Mouse (Mus musculus) lung, postnatal 0 days (tissue): ENCODE measurements around the gene Ankrd24.

ENCODE experiments used
- CTCF ChIP-seq: IDR thresholded peaks from 2 replicates; pipeline ENCODE4 v1.5.1; 2016; ENCODE audit warnings: antibody characterized with exemption, mild to moderate bottlenecking
- EP300 ChIP-seq: IDR thresholded peaks from 2 replicates; pipeline ENCODE4 v1.6.1; 2016; ENCODE audit warnings: antibody characterized with exemption, mild to moderate bottlenecking, control low read depth

DNA sequence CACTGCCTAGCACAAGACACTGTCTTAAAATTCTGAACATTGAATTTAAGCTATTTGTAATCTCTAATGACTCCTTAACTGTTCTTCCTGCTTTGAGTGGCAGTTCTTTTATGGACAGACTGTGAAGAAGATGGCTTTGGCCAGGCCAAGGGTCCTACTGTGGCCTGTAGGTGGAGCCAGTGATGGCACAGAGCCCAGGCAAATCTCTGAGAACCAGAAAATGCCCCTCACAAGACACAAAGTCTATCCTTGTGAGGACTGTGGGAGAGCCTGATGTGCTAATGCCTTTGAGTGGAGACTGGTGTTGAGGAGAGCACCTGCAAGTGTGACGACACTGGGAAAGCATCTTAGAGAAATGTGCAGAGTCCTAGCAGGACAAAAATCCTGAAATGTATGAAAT is 20.0 kb upstream of the Ankrd24 start:
- TF ChIP-seq CTCF (peak; percentile 42), EP300 (no peak)
